Mouse (Mus musculus): Measurements from ENCODE around the gene Gm21028. TPM values are rescaled to one million over a fixed set of nuclear protein-coding genes. Genes with fewer than 3 reads are reported as not detected.
A peak's percentile ranks its signal among the peaks of the same experiment; 100 is the strongest.
"Not testable (repeated sequence)": the region's sequence is repeated elsewhere in the genome, so short reads cannot be mapped to it uniquely, and the experiment has no call there.

Gm21028 gene
- total RNA-seq (2015) (not detected in 2 replicates), total RNA-seq (2017) (not detected in 2 replicates)

- ATAC-seq (replicated peaks; ENCODE audit: poor library complexity), result no peak
Observed at GRCm38 (mm10) chr7:42578488-42578887, at the start of gene Gm21028. TSS of gene Gm21028 (minus strand) at chr7:42578588.

GRCm38 (mm10) chr7:42595666-42596065, 17.3 kb upstream of the Gm21028 start:
- peak; percentile 46; the same call in 1 of the 2 replicates for ATAC-seq (replicated peaks; ENCODE audit: poor library complexity)

GRCm38 (mm10) chr7:42592413-42592812, 14.0 kb upstream of the Gm21028 start, which contains the start of gene Zfp977:
TSS of gene Zfp977 (minus strand) at chr7:42592547.
- not testable (repeated sequence) for ATAC-seq (replicated peaks; ENCODE audit: poor library complexity)

- ATAC-seq (replicated peaks; ENCODE audit: poor library complexity), result not testable (repeated sequence)
Observed at GRCm38 (mm10) chr7:42591311-42591710, 12.9 kb upstream of the Gm21028 start.

- no peak for ATAC-seq (replicated peaks; ENCODE audit: poor library complexity)
Observed at GRCm38 (mm10) chr7:42551766-42552165, 26.6 kb downstream of the Gm21028 start.

Other genes starting within 250 kb of the Gm21028 start
- not detected in 2 replicates for gene 4933421I07Rik, start 130.5 kb downstream of the Gm21028 start, total RNA-seq (2015)
- not detected in 2 replicates for gene 4933421I07Rik, start 130.5 kb downstream of the Gm21028 start, total RNA-seq (2017)
- 52.1 and 53.6 TPM in 2 replicates for gene Zfp141, start 72.8 kb downstream of the Gm21028 start, total RNA-seq (2015)
- gene Zfp141, start 72.8 kb downstream of the Gm21028 start, total RNA-seq (2017), result 45.2 and 55.9 TPM in 2 replicates
- gene Zfp977, start 14.0 kb upstream of the Gm21028 start, total RNA-seq (2015), result 0.42 and 0.91 TPM in 2 replicates
- 0.04 and 0.44 TPM in 2 replicates for gene Zfp977, start 14.0 kb upstream of the Gm21028 start, total RNA-seq (2017)
- gene Zfp976, start 64.0 kb upstream of the Gm21028 start, total RNA-seq (2015), result 6.4 and 10.7 TPM in 2 replicates
- gene Zfp976, start 64.0 kb upstream of the Gm21028 start, total RNA-seq (2017), result 3.5 and 5.1 TPM in 2 replicates
- gene Zfp975, start 114.2 kb upstream of the Gm21028 start, total RNA-seq (2015), result 6.2 and 7.1 TPM in 2 replicates
- 4.9 and 8.3 TPM in 2 replicates for gene Zfp975, start 114.2 kb upstream of the Gm21028 start, total RNA-seq (2017)
- gene Gm17067, start 148.4 kb upstream of the Gm21028 start, total RNA-seq (2015), result not detected in 2 replicates
- gene Gm17067, start 148.4 kb upstream of the Gm21028 start, total RNA-seq (2017), result not detected in 2 replicates
- gene Vmn2r62, start 214.9 kb upstream of the Gm21028 start, total RNA-seq (2015), result not detected in 2 replicates
- not detected in 2 replicates for gene Vmn2r62, start 214.9 kb upstream of the Gm21028 start, total RNA-seq (2017)